Comparison of ENCODE assay signal across 8 mouse cellular contexts in genomic region chr3:107943239-107943990, GRCm38 (mm10). TPM values are rescaled to one million over a fixed set of nuclear protein-coding genes. Genes with fewer than 3 reads are reported as not detected.
DNase-seq lines count a peak whose midpoint lies in the region; ATAC-seq and TF ChIP-seq lines count a peak whose summit lies in the region.

Gene Gstm6 (minus strand): TSS chr3:107943749.

- H3K27me3 ChIP-seq in forebrain, embryonic 16.5 days (replicated peaks; ENCODE audit: control insufficient read depth, insufficient read depth, low read length) = no peaks in the 10 kb centered on the region
- no peaks in the 10 kb centered on the region for H3K27me3 ChIP-seq in small intestine, adult 2 months (ENCODE audit: control insufficient read depth, insufficient read depth, low read length)

- no peaks in the 10 kb centered on the region for H3K36me3 ChIP-seq in forebrain, embryonic 16.5 days (ENCODE audit: control insufficient read depth, insufficient read depth)
- H3K36me3 ChIP-seq in small intestine, adult 2 months (ENCODE audit: control insufficient read depth, insufficient read depth, low read length) = no peaks in the 10 kb centered on the region

- peak; percentile 45 for DNase-seq in right cerebral cortex, postnatal 4 days
- DNase-seq in right cerebral cortex, postnatal 36 days (ENCODE audit: low spot score in 2 of 2) = no peak
- peak; percentile 57 for DNase-seq in kidney, postnatal 10 days
- DNase-seq in lung, adult 18-20 months = peak; percentile 36 to 59
- no peak for DNase-seq in cerebellum, postnatal 36 days
- DNase-seq in right cerebral cortex, postnatal 14 days = no peak

- no peak within 1 kb of the TSS; the same call in 1 of the 2 replicates for H3K9ac ChIP-seq in forebrain, embryonic 16.5 days (replicated peaks; ENCODE audit: low read depth, low read length)

- TF ChIP-seq POLR2A in small intestine, adult 2 months (IDR thresholded peaks at IDR 0.05; ENCODE audit: low read depth, low read length) = peak; percentile 69; the same call in 1 of the 2 replicates

- peak within 1 kb of the TSS; percentile 51 for H3K4me2 ChIP-seq in forebrain, embryonic 16.5 days (ENCODE audit: low read length)

- peaks cover 11% of the 10 kb centered on the region for H3K4me1 ChIP-seq in forebrain, embryonic 16.5 days (replicated peaks; ENCODE audit: control insufficient read depth, insufficient read depth, low read length)
- H3K4me1 ChIP-seq in small intestine, adult 2 months (ENCODE audit: control insufficient read depth, insufficient read depth, insufficient read length, low read length) = peaks cover 5% of the 10 kb centered on the region; the same call in 1 of the 2 replicates

- 18% methylated on average over 20 of the region's 20 CpGs for WGBS in forebrain, embryonic 16.5 days
- WGBS in small intestine, adult 2 months = 18% methylated on average over 20 of the region's 20 CpGs

- no peaks in the 10 kb centered on the region for H3K9me3 ChIP-seq in forebrain, embryonic 16.5 days (ENCODE audit: control insufficient read depth, low read length)

- TF ChIP-seq CTCF in small intestine, adult 2 months (IDR thresholded peaks at IDR 0.05; ENCODE audit: extremely low read depth, insufficient read length, insufficient replicate concordance, low read depth, low read length) = peak; percentile 69; the same call in 1 of the 2 replicates

- no peak within 1 kb of the TSS for H3K27ac ChIP-seq in forebrain, embryonic 16.5 days (ENCODE audit: low read length)
- H3K27ac ChIP-seq in small intestine, adult 2 months (ENCODE audit: insufficient read depth, low read depth, low read length) = peak within 1 kb of the TSS; percentile 68

- peak within 1 kb of the TSS; percentile 32 for H3K4me3 ChIP-seq in forebrain, embryonic 16.5 days (replicated peaks; ENCODE audit: low read length)
- peak within 1 kb of the TSS; percentile 61 for H3K4me3 ChIP-seq in small intestine, adult 2 months (ENCODE audit: low read depth, low read length)

- ATAC-seq in forebrain, embryonic 16.5 days = peak; percentile 90

RNA-seq across cellular contexts. Expression of gene Gstm6, which starts in this region (rescaled TPM):
- polyA plus RNA-seq in forebrain, embryonic 16.5 days (2015; fragmentation: Nextera tagmentation; extraction: Ambion mirVana) = 10.2 and 11.7 TPM in 2 replicates
- 9.5 and 20.7 TPM in 2 replicates for polyA plus RNA-seq in small intestine, adult 2 months (2012; rRNA removed)

Comparison
In these comparisons a context has a peak if more than half of its experiments do, and no peak if none do; other contexts are left out.
1. DNase-seq: peak in right cerebral cortex, postnatal 4 days (single experiment), kidney, postnatal 10 days (single experiment) and lung, adult 18-20 months (2 of 2); none in right cerebral cortex, postnatal 36 days (0 of 2), cerebellum, postnatal 36 days (0 of 2) and right cerebral cortex, postnatal 14 days (single experiment).